Mouse (Mus musculus): ENCODE results near the gene Olfr635. TPM values are rescaled to one million over a fixed set of nuclear protein-coding genes. Genes with fewer than 3 reads are reported as not detected.
"Not testable (repeated sequence)": the region's sequence is repeated elsewhere in the genome, so short reads cannot be mapped to it uniquely, and the experiment has no call there.

Gene Olfr635
- polyA plus RNA-seq (2016; fragmentation: Nextera tagmentation; extraction: Ambion mirVana), result 0.03 TPM in 1 of 2 replicates, not detected in the other

DNA sequence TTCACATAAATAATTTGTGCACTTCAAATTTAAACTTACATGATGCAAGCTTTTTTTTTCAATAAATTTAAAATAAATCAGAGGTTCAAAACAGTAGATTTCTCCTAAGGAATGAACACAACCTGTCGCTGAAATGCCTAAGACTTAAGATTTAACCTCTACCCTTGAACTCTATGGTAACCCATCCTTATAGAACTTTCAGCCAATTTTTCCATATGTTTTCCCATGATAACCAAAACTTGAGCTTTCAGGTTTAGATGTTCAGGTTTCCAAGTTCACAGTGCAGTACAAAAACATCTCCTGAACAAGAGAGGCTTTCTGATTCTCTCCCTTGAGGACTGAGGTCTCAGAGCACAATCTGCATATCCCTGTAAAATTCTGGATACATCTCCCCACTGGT, at the start of gene Olfr635:
Gene Olfr635, plus strand, starts transcription at position 301 of the 400 bp plus-strand sequence.
- no peak within 1 kb of the TSS for H3K27ac ChIP-seq
- H3K27me3 ChIP-seq (ENCODE audit: insufficient read depth, poor library complexity, severe bottlenecking), result no peaks in the 10 kb centered on the region
- no peak within 1 kb of the TSS for H3K4me3 ChIP-seq
- H3K36me3 ChIP-seq, result no peaks in the 10 kb centered on the region
- no peaks in the 10 kb centered on the region for H3K9me3 ChIP-seq
- H3K4me1 ChIP-seq (replicated peaks), result no peaks in the 10 kb centered on the region
- no peak for DNase-seq (ENCODE audit: low spot score)
- 72% methylated on average over 1 of the region's 1 CpGs for WGBS

GRCm38 (mm10) chr7:103928525-103928924, 42.4 kb upstream of the Olfr635 start, which contains the start of gene Olfr631:
Gene Olfr631 (plus strand): TSS chr7:103928825.
- DNase-seq (ENCODE audit: low spot score), result no peak

GRCm38 (mm10) chr7:103934264-103934663, 36.7 kb upstream of the Olfr635 start, which contains the start of gene Olfr632:
Gene Olfr632 (plus strand): TSS chr7:103934347.
- Histone ChIP-seq H3K36me3 (no peaks in the 10 kb centered on the region), H3K27ac (no peak within 1 kb of the TSS), H3K27me3 (ENCODE audit: insufficient read depth, poor library complexity, severe bottlenecking) (no peaks in the 10 kb centered on the region), H3K4me1 (replicated peaks) (no peaks in the 10 kb centered on the region), H3K9me3 (no peaks in the 10 kb centered on the region), H3K4me3 (no peak within 1 kb of the TSS)
- DNase-seq (ENCODE audit: low spot score), result no peak
- WGBS, result 75% methylated on average over 2 of the region's 2 CpGs

More at GRCm38 (mm10) chr7:103928525-103928924, 42.4 kb upstream of the Olfr635 start, which contains the start of gene Olfr631:
- no peak within 1 kb of the TSS for H3K27ac ChIP-seq
- H3K36me3 ChIP-seq, result no peaks in the 10 kb centered on the region
- no peaks in the 10 kb centered on the region for H3K4me1 ChIP-seq (replicated peaks)
- no peaks in the 10 kb centered on the region for H3K27me3 ChIP-seq (ENCODE audit: insufficient read depth, poor library complexity, severe bottlenecking)
- no peaks in the 10 kb centered on the region for H3K9me3 ChIP-seq
- H3K4me3 ChIP-seq, result no peak within 1 kb of the TSS

GRCm38 (mm10) chr7:103942730-103943129, 28.2 kb upstream of the Olfr635 start:
- H3K27ac ChIP-seq, result no peak overlapping the region
- peak; percentile 60 for DNase-seq (ENCODE audit: low spot score)
- no peaks in the 10 kb centered on the region for H3K27me3 ChIP-seq (ENCODE audit: insufficient read depth, poor library complexity, severe bottlenecking)
- H3K36me3 ChIP-seq, result no peaks in the 10 kb centered on the region
- no peaks in the 10 kb centered on the region for H3K9me3 ChIP-seq
- 35% methylated on average over 2 of the region's 2 CpGs for WGBS
- no peak overlapping the region for H3K4me3 ChIP-seq
- H3K4me1 ChIP-seq (replicated peaks), result no peaks in the 10 kb centered on the region

GRCm38 (mm10) chr7:103944137-103944536, 26.8 kb upstream of the Olfr635 start, which contains the start of gene Olfr633:
Gene Olfr633 (plus strand): TSS chr7:103944437.
- DNase-seq (ENCODE audit: low spot score), result no peak
- no peak within 1 kb of the TSS for H3K27ac ChIP-seq
- H3K36me3 ChIP-seq, result no peaks in the 10 kb centered on the region
- no peaks in the 10 kb centered on the region for H3K27me3 ChIP-seq (ENCODE audit: insufficient read depth, poor library complexity, severe bottlenecking)
- no peaks in the 10 kb centered on the region for H3K9me3 ChIP-seq
- no peak within 1 kb of the TSS for H3K4me3 ChIP-seq
- H3K4me1 ChIP-seq (replicated peaks), result no peaks in the 10 kb centered on the region

GRCm38 (mm10) chr7:103966873-103967272, 4.1 kb upstream of the Olfr635 start:
- 95% methylated on average over 22 of the region's 22 CpGs for whole genome bisulfite sequencing
- not testable (repeated sequence) for DNase-seq (ENCODE audit: low spot score)

GRCm38 (mm10) chr7:103971782-103972181, 830 bp downstream of the Olfr635 start:
- no peaks in the 10 kb centered on the region for H3K27me3 ChIP-seq (ENCODE audit: insufficient read depth, poor library complexity, severe bottlenecking)
- 79% methylated on average over 1 of the region's 1 CpGs for WGBS
- H3K9me3 ChIP-seq, result no peaks in the 10 kb centered on the region
- no peak overlapping the region for H3K4me3 ChIP-seq
- H3K36me3 ChIP-seq, result no peaks in the 10 kb centered on the region
- DNase-seq (ENCODE audit: low spot score), result no peak
- no peaks in the 10 kb centered on the region for H3K4me1 ChIP-seq (replicated peaks)
- no peak overlapping the region for H3K27ac ChIP-seq

More at GRCm38 (mm10) chr7:103966873-103967272, 4.1 kb upstream of the Olfr635 start:
- H3K9me3 ChIP-seq; H3K27me3 ChIP-seq (ENCODE audit: insufficient read depth, poor library complexity, severe bottlenecking); H3K27ac ChIP-seq; H3K4me3 ChIP-seq; H3K36me3 ChIP-seq; H3K4me1 ChIP-seq (replicated peaks): not testable (repeated sequence)

- no peak within 1 kb of the TSS for H3K27ac ChIP-seq
- no peaks in the 10 kb centered on the region for H3K9me3 ChIP-seq
- no peak within 1 kb of the TSS for H3K4me3 ChIP-seq
- H3K36me3 ChIP-seq, result no peaks in the 10 kb centered on the region
- no peak for DNase-seq (ENCODE audit: low spot score)
- H3K4me1 ChIP-seq (replicated peaks), result no peaks in the 10 kb centered on the region
- no peaks in the 10 kb centered on the region for H3K27me3 ChIP-seq (ENCODE audit: insufficient read depth, poor library complexity, severe bottlenecking)
These were observed 27.5 kb downstream of the Olfr635 start, which contains the start of gene Olfr638 for GRCm38 (mm10) chr7:103998446-103998845. Gene Olfr638 (plus strand): TSS chr7:103998746.

GRCm38 (mm10) chr7:103999124-103999523, 28.2 kb downstream of the Olfr635 start:
- Histone ChIP-seq H3K36me3 (no peaks in the 10 kb centered on the region), H3K27ac (no peak overlapping the region), H3K27me3 (ENCODE audit: insufficient read depth, poor library complexity, severe bottlenecking) (no peaks in the 10 kb centered on the region), H3K4me1 (replicated peaks) (no peaks in the 10 kb centered on the region), H3K9me3 (no peaks in the 10 kb centered on the region), H3K4me3 (no peak overlapping the region)
- DNase-seq (ENCODE audit: low spot score), result no peak

GRCm38 (mm10) chr7:104017203-104017602, 46.3 kb downstream of the Olfr635 start, which contains the start of gene Olfr639:
Gene Olfr639 (minus strand): TSS chr7:104017303.
- no peak for DNase-seq (ENCODE audit: low spot score)
- no peaks in the 10 kb centered on the region for H3K9me3 ChIP-seq
- no peak within 1 kb of the TSS for H3K4me3 ChIP-seq
- no peaks in the 10 kb centered on the region for H3K36me3 ChIP-seq
- no peaks in the 10 kb centered on the region for H3K4me1 ChIP-seq (replicated peaks)
- no peak within 1 kb of the TSS for H3K27ac ChIP-seq
- H3K27me3 ChIP-seq (ENCODE audit: insufficient read depth, poor library complexity, severe bottlenecking), result no peaks in the 10 kb centered on the region

GRCm38 (mm10) chr7:104018953-104019352, 48.0 kb downstream of the Olfr635 start:
- no peaks in the 10 kb centered on the region for H3K4me1 ChIP-seq (replicated peaks)
- no peaks in the 10 kb centered on the region for H3K36me3 ChIP-seq
- DNase-seq (ENCODE audit: low spot score), result no peak
- WGBS, result 78% methylated on average over 1 of the region's 1 CpGs
- H3K27ac ChIP-seq, result no peak overlapping the region
- no peaks in the 10 kb centered on the region for H3K27me3 ChIP-seq (ENCODE audit: insufficient read depth, poor library complexity, severe bottlenecking)
- H3K9me3 ChIP-seq, result no peaks in the 10 kb centered on the region
- H3K4me3 ChIP-seq, result no peak overlapping the region

GRCm38 (mm10) chr7:104021651-104022050, 50.7 kb downstream of the Olfr635 start:
- DNase-seq (ENCODE audit: low spot score), result no peak
- Histone ChIP-seq H3K9me3 (no peaks in the 10 kb centered on the region), H3K27me3 (ENCODE audit: insufficient read depth, poor library complexity, severe bottlenecking) (no peaks in the 10 kb centered on the region), H3K4me3 (no peak overlapping the region), H3K4me1 (replicated peaks) (no peaks in the 10 kb centered on the region), H3K27ac (no peak overlapping the region), H3K36me3 (no peaks in the 10 kb centered on the region)
- 95% methylated on average over 6 of the region's 6 CpGs for WGBS

- H3K27ac ChIP-seq, result no peak within 1 kb of the TSS
- 82% methylated on average over 6 of the region's 6 CpGs for WGBS
- DNase-seq (ENCODE audit: low spot score), result no peak
- no peaks in the 10 kb centered on the region for H3K36me3 ChIP-seq
- no peaks in the 10 kb centered on the region for H3K4me1 ChIP-seq (replicated peaks)
- H3K27me3 ChIP-seq (ENCODE audit: insufficient read depth, poor library complexity, severe bottlenecking), result no peaks in the 10 kb centered on the region
- no peaks in the 10 kb centered on the region for H3K9me3 ChIP-seq
- no peak within 1 kb of the TSS for H3K4me3 ChIP-seq
These were observed 54.5 kb downstream of the Olfr635 start, which contains the start of gene Olfr640 for GRCm38 (mm10) chr7:104025473-104025872. Gene Olfr640 (minus strand): TSS chr7:104025573.

DNA sequence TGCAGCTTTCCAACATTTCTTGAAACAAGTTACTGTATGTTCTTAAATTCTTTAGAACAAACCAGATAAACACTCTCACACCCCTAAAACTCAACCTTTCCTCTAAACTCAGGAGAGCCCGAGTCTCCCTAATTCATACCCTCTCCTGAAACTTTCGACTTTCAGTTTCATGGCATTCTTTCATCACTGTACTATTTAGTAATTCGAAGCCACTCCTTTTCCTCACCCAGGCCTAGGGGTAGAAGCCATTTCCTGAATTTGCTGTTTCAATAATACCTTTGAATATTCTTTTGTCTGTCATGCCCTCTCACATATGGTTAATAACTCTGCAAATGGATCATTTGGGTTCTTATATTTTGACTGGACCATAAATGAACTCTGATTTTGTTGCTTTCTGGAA, 56.0 kb downstream of the Olfr635 start:
- H3K27ac ChIP-seq, result no peak overlapping the region
- DNase-seq (ENCODE audit: low spot score), result no peak
- no peaks in the 10 kb centered on the region for H3K9me3 ChIP-seq
- no peaks in the 10 kb centered on the region for H3K36me3 ChIP-seq
- no peaks in the 10 kb centered on the region for H3K27me3 ChIP-seq (ENCODE audit: insufficient read depth, poor library complexity, severe bottlenecking)
- WGBS, result 83% methylated on average over 3 of the region's 3 CpGs
- no peak overlapping the region for H3K4me3 ChIP-seq
- no peaks in the 10 kb centered on the region for H3K4me1 ChIP-seq (replicated peaks)

Data from hindbrain, embryonic 10.5 days (tissue).